In genomic region chr6:82911303-82911702, GRCm38 (mm10) we compare ENCODE assay signal across 20 mouse cellular contexts. TPM values are rescaled to one million over a fixed set of nuclear protein-coding genes. Genes with fewer than 3 reads are reported as not detected.
"Had no signal": no experiment of that assay in that cellular context is flagged by ENCODE, and none has a peak within 500 bp of the region (broad histone marks: within the 10 kb centered on the region; RNA-seq: fewer than 3 reads in every experiment).

No protein-coding gene starts in this region.

- H3K9ac ChIP-seq: liver, postnatal 0 days; lung, embryonic 15.5 days; midbrain, embryonic 13.5 days; midbrain, embryonic 15.5 days; neural tube, embryonic 13.5 days; neural tube, embryonic 15.5 days had no signal

- H3K9me3 ChIP-seq: lung, embryonic 15.5 days; midbrain, embryonic 13.5 days; midbrain, embryonic 15.5 days; neural tube, embryonic 13.5 days; neural tube, embryonic 15.5 days had no signal

- H3K4me3 ChIP-seq: lung, embryonic 15.5 days; megakaryocyte, embryonic 14.5 days; midbrain, embryonic 13.5 days; midbrain, embryonic 15.5 days; neural tube, embryonic 13.5 days; neural tube, embryonic 15.5 days had no signal

- ATAC-seq: liver, postnatal 0 days; lung, postnatal 0 days; midbrain, embryonic 13.5 days; midbrain, embryonic 15.5 days had no signal

- H3K27ac ChIP-seq: lung, embryonic 15.5 days; macrophage; midbrain, embryonic 13.5 days; midbrain, embryonic 15.5 days; neural tube, embryonic 13.5 days; neural tube, embryonic 15.5 days had no signal

- H3K36me3 ChIP-seq: lung, embryonic 15.5 days had no signal

- DNase-seq: liver, postnatal 0 days; lung, adult 2 months; lung, postnatal 14 days; lung, postnatal 36 days; retina, postnatal 1 day; right cerebral cortex, adult 18-20 months; right cerebral cortex, postnatal 25 days; right cerebral cortex, postnatal 4 days; spleen, adult 18-20 months; thymus, postnatal 14 days; thymus, postnatal 36 days had no signal

- H3K4me1 ChIP-seq: lung, embryonic 15.5 days; midbrain, embryonic 13.5 days; midbrain, embryonic 15.5 days; neural tube, embryonic 13.5 days; neural tube, embryonic 15.5 days had no signal

RNA-seq across cellular contexts. Expression of gene Sema4f, which starts 28.3 kb away (rescaled TPM):
- total RNA-seq: monocyte, adult 5-6 weeks had no signal

RNA-seq across cellular contexts. Expression of gene M1ap, which starts 35.4 kb away (rescaled TPM):
- total RNA-seq: monocyte, adult 5-6 weeks had no signal
